Mouse (Mus musculus) MEL (cell line): ENCODE data around the gene Fmo6. TPM values are rescaled to one million over a fixed set of nuclear protein-coding genes. Genes with fewer than 3 reads are reported as not detected.

Experiments used
- DNase-seq: peaks from one replicate; pipeline ENCODE4 v3.0.0; 2011; ENCODE audit warnings: low read depth, low spot score
- H3K27ac ChIP-seq: 2 replicates; pipeline ENCODE4 v1.5.1; 2012; ENCODE audit warnings: low read depth, mild to moderate bottlenecking, control low read depth, low read length, moderate library complexity; ENCODE audit not compliant: control insufficient read depth
- H3K27me3 ChIP-seq, 2 experiments: fragments of 150-350 bp in 1 of 2; sonication (generic) in 1 of 2; 2 replicates each; pipeline ENCODE4 v1.6.1; 2012; ENCODE audit warnings: low read length in 2 of 2, mild to moderate bottlenecking in 2 of 2, improper control_type of control experiment in 1 of 2, moderate library complexity in 1 of 2; ENCODE audit not compliant: insufficient read depth in 2 of 2, control insufficient read depth in 1 of 2
- H3K36me3 ChIP-seq, 2 experiments: 2 replicates each; pipeline ENCODE4 v1.6.1; 2012 to 2014; ENCODE audit warnings: low read length in 2 of 2, improper control_type of control experiment in 1 of 2, inconsistent platforms in 1 of 2, mild to moderate bottlenecking in 1 of 2; ENCODE audit not compliant: insufficient read depth in 2 of 2, control insufficient read depth in 1 of 2
- H3K4me1 ChIP-seq, 2 experiments: fragments of 150-350 bp in 1 of 2; sonication (generic) in 1 of 2; 2 replicates each; pipeline ENCODE4 v1.6.1; 2012; ENCODE audit warnings: low read length in 2 of 2, improper control_type of control experiment in 1 of 2, mild to moderate bottlenecking in 1 of 2; ENCODE audit not compliant: insufficient read depth in 2 of 2, control insufficient read depth in 1 of 2
- H3K4me3 ChIP-seq, 2 experiments: fragments of 150-350 bp in 1 of 2; sonication (generic) in 1 of 2; 2 replicates each; pipeline ENCODE4 v1.5.1; 2012; ENCODE audit warnings: low read depth in 2 of 2, low read length in 2 of 2, mild to moderate bottlenecking in 2 of 2, moderate library complexity in 2 of 2, control low read depth in 1 of 2, improper control_type of control experiment in 1 of 2; ENCODE audit not compliant: control insufficient read depth in 1 of 2, insufficient read depth in 1 of 2
- H3K79me2 ChIP-seq: 2 replicates; pipeline ENCODE4 v1.6.1; 2012; ENCODE audit warnings: mild to moderate bottlenecking, low read length, moderate library complexity; ENCODE audit not compliant: control insufficient read depth, poor library complexity, insufficient read depth
- H3K9ac ChIP-seq: 2 replicates; pipeline ENCODE4 v1.6.1; 2012; ENCODE audit warnings: low read depth, mild to moderate bottlenecking, control low read depth, low read length, moderate library complexity; ENCODE audit not compliant: control insufficient read depth, poor library complexity, severe bottlenecking
- H3K9me3 ChIP-seq: fragments of 150-350 bp; sonication (generic); replicated peaks from 2 replicates; pipeline ENCODE4 v1.6.1; 2012; ENCODE audit warnings: mild to moderate bottlenecking, low read length, improper control_type of control experiment, moderate library complexity; ENCODE audit not compliant: insufficient read depth
- BHLHE40 ChIP-seq: IDR thresholded peaks from 2 replicates; pipeline ENCODE4 v1.6.1; 2012; ENCODE audit warnings: low read depth, mild to moderate bottlenecking, inconsistent platforms, low read length, improper control_type of control experiment, borderline replicate concordance
- CHD1 ChIP-seq: IDR thresholded peaks from 2 replicates; pipeline ENCODE4 v1.6.1; 2012; ENCODE audit warnings: low read depth, mild to moderate bottlenecking, inconsistent platforms, low read length, improper control_type of control experiment
- CTCF ChIP-seq, 3 experiments: IDR thresholded peaks in 2 of 3; conservative IDR thresholded peaks in 1 of 3; 2 replicates each; pipeline ENCODE4 v1.5.1; 2011 to 2012; ENCODE audit warnings: low read length in 3 of 3, low read depth in 2 of 3, mild to moderate bottlenecking in 2 of 3, improper control_type of control experiment in 1 of 3, inconsistent platforms in 1 of 3, mixed read lengths in 1 of 3, moderate library complexity in 1 of 3; ENCODE audit not compliant: control insufficient read depth in 1 of 3, insufficient read depth in 1 of 3, poor library complexity in 1 of 3, severe bottlenecking in 1 of 3
- ELF1 ChIP-seq: IDR thresholded peaks from 2 replicates; pipeline ENCODE4 v1.6.1; 2014; ENCODE audit warnings: low read depth, mild to moderate bottlenecking, inconsistent platforms, low read length, improper control_type of control experiment, moderate library complexity
- MAFK ChIP-seq: IDR thresholded peaks from 2 replicates; pipeline ENCODE4 v1.6.1; 2011; ENCODE audit warnings: low read depth, mild to moderate bottlenecking, low read length, improper control_type of control experiment, borderline replicate concordance
- MAX ChIP-seq: IDR thresholded peaks from 2 replicates; pipeline ENCODE4 v1.6.1; 2011; ENCODE audit warnings: low read length, improper control_type of control experiment
- MAZ ChIP-seq: IDR thresholded peaks from 2 replicates; pipeline ENCODE4 v1.6.1; 2012; ENCODE audit warnings: low read depth, mild to moderate bottlenecking, inconsistent platforms, low read length, improper control_type of control experiment
- MXI1 ChIP-seq: IDR thresholded peaks from 2 replicates; pipeline ENCODE4 v1.6.1; 2011; ENCODE audit warnings: mild to moderate bottlenecking, low read depth, low read length, improper control_type of control experiment
- NRF1 ChIP-seq: IDR thresholded peaks from 2 replicates; pipeline ENCODE4 v1.6.1; 2014; ENCODE audit warnings: low read depth, mild to moderate bottlenecking, inconsistent platforms, low read length, improper control_type of control experiment, moderate library complexity; ENCODE audit not compliant: poor library complexity, insufficient read depth, severe bottlenecking
- POLR2AphosphoS2 ChIP-seq: IDR thresholded peaks from 2 replicates; pipeline ENCODE4 v1.6.1; 2011; ENCODE audit warnings: low read length, improper control_type of control experiment
- RAD21 ChIP-seq: IDR thresholded peaks from 2 replicates; pipeline ENCODE4 v1.6.1; 2011; ENCODE audit warnings: mild to moderate bottlenecking, low read depth, low read length, improper control_type of control experiment
- RCOR1 ChIP-seq: IDR thresholded peaks from 2 replicates; pipeline ENCODE4 v1.6.1; 2012; ENCODE audit warnings: low read depth, mild to moderate bottlenecking, inconsistent platforms, low read length, improper control_type of control experiment
- TAL1 ChIP-seq: IDR thresholded peaks from 2 replicates; pipeline ENCODE4 v1.6.1; 2012; ENCODE audit warnings: mild to moderate bottlenecking, inconsistent platforms, low read length, moderate library complexity, mixed read lengths
- TCF12 ChIP-seq: IDR thresholded peaks from 2 replicates; pipeline ENCODE4 v1.6.1; 2014; ENCODE audit warnings: low read depth, mild to moderate bottlenecking, inconsistent platforms, low read length, improper control_type of control experiment, moderate library complexity
- UBTF ChIP-seq: IDR thresholded peaks from 2 replicates; pipeline ENCODE4 v1.6.1; 2012; ENCODE audit warnings: low read depth, mild to moderate bottlenecking, inconsistent platforms, low read length, improper control_type of control experiment, moderate library complexity, borderline replicate concordance; ENCODE audit not compliant: insufficient read depth
- ZC3H11A ChIP-seq: IDR thresholded peaks from 2 replicates; pipeline ENCODE4 v1.6.1; 2012; ENCODE audit warnings: low read depth, mild to moderate bottlenecking, inconsistent platforms, low read length, improper control_type of control experiment
- ZKSCAN1 ChIP-seq: IDR thresholded peaks from 2 replicates; pipeline ENCODE4 v1.6.1; 2012; ENCODE audit warnings: low read depth, mild to moderate bottlenecking, inconsistent platforms, low read length, improper control_type of control experiment, moderate library complexity
- ZMIZ1 ChIP-seq: IDR thresholded peaks from 2 replicates; pipeline ENCODE4 v1.6.1; 2012; ENCODE audit warnings: low read depth, mild to moderate bottlenecking, inconsistent platforms, low read length, improper control_type of control experiment, moderate library complexity
- polyA plus RNA-seq, 2 experiments: library from polyadenylated mRNA; stranded (reverse) in 1 of 2; unstranded in 1 of 2; fragments of >175 nt in 1 of 2; fragments of >200 nt in 1 of 2; gene quantifications; 2 replicates each; pipeline versions ENCODE4 v1.2.1 to v1.2.4; 2012; ENCODE audit warnings: low replicate concordance in 2 of 2, low read depth in 1 of 2; ENCODE audit not compliant: insufficient read length in 2 of 2, insufficient read depth in 1 of 2, missing spikeins in 1 of 2
- total RNA-seq: library from RNA; depleted of rRNA; stranded (reverse); fragments of 300-350 nt; gene quantifications from 2 replicates; pipeline ENCODE4 v1.2.3, GENCODE M21; 2012

Gene Fmo6
- total and polyA plus RNA-seq, 3 experiments, result not detected

DNA sequence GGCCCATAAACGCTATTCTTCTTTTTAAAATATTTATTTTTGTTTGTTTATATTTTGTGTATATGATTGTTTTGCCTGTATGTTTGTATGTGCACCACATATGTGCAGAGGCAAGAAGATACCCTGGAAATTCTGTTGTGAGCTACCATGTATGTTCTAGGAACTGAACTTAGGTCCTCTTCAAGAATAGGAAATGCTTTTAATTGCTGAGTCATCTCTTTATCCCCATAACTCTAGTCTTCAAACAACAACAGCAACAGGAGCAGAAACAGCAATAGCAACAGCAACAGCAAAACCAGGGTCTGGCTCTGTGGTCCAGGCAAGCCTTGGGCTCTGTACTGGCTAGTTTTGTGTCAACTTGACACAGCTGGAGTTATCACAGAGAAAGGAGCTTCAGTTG lies 12.4 kb upstream of the Fmo6 start:
- H3K79me2 ChIP-seq, result no peaks in the 10 kb centered on the region
- no peak overlapping the region for H3K9ac ChIP-seq
- H3K27me3 ChIP-seq, result no peaks in the 10 kb centered on the region
- H3K36me3 ChIP-seq, result no peaks in the 10 kb centered on the region
- no peaks in the 10 kb centered on the region for H3K9me3 ChIP-seq
- TF ChIP-seq MAX (no peak), CTCF (IDR thresholded peaks at IDR 0.05 in 2 of 3, conservative IDR thresholded peaks at IDR 0.05 in 1 of 3; ENCODE audit: control insufficient read depth in 1 of 3, insufficient read depth in 1 of 3, low read depth in 2 of 3, low read length in 3 of 3, poor library complexity in 1 of 3, severe bottlenecking in 1 of 3) (no peak), MAZ (no peak), RAD21 (no peak), NRF1 (no peak), BHLHE40 (no peak), POLR2AphosphoS2 (no peak), MXI1 (no peak), UBTF (no peak), ZC3H11A (no peak)
- TF ChIP-seq, all 39 proteins: peak for 0
- no peak overlapping the region for H3K27ac ChIP-seq
- no peaks in the 10 kb centered on the region for H3K4me1 ChIP-seq
- no peak overlapping the region for H3K4me3 ChIP-seq
- DNase-seq, result no peak

GRCm38 (mm10) chr1:162947934-162948333 lies 10.6 kb upstream of the Fmo6 start:
- DNase-seq, result no peak
- H3K79me2 ChIP-seq, result no peaks in the 10 kb centered on the region
- H3K9me3 ChIP-seq, result no peaks in the 10 kb centered on the region
- no peak overlapping the region for H3K27ac ChIP-seq
- H3K4me3 ChIP-seq, result no peak overlapping the region
- no peak overlapping the region for H3K9ac ChIP-seq
- TF ChIP-seq TAL1 (no peak), ZMIZ1 (no peak), RCOR1 (no peak), ELF1 (no peak), TCF12 (no peak), POLR2AphosphoS2 (no peak), CTCF (IDR thresholded peaks at IDR 0.05 in 2 of 3, conservative IDR thresholded peaks at IDR 0.05 in 1 of 3; ENCODE audit: control insufficient read depth in 1 of 3, insufficient read depth in 1 of 3, low read depth in 2 of 3, low read length in 3 of 3, poor library complexity in 1 of 3, severe bottlenecking in 1 of 3) (no peak), CHD1 (no peak), ZKSCAN1 (no peak), MAFK (no peak)
- no peaks in the 10 kb centered on the region for H3K4me1 ChIP-seq
- no peaks in the 10 kb centered on the region for H3K27me3 ChIP-seq
- H3K36me3 ChIP-seq, result no peaks in the 10 kb centered on the region
